Mouse (Mus musculus) brown adipose tissue, adult 24 weeks (tissue): ENCODE data around the gene St3gal5. TPM values are rescaled to one million over a fixed set of nuclear protein-coding genes. Genes with fewer than 3 reads are reported as not detected.
"Not testable (repeated sequence)": the region's sequence is repeated elsewhere in the genome, so short reads cannot be mapped to it uniquely, and the experiment has no call there.

Experiments
- H3K27ac ChIP-seq: fragments of 200-500 bp; replicated peaks from 2 replicates; pipeline ENCODE4 v1.5.1; 2012; ENCODE audit warnings: low read depth, mild to moderate bottlenecking, low read length
- H3K4me1 ChIP-seq: fragments of 200-500 bp; 2 replicates; pipeline ENCODE4 v1.6.1; 2012; ENCODE audit warnings: low read length, mixed read lengths; ENCODE audit not compliant: control insufficient read depth, insufficient read depth, insufficient read length
- H3K4me3 ChIP-seq: fragments of 200-500 bp; 2 replicates; pipeline ENCODE4 v1.5.1; 2012; ENCODE audit warnings: low read depth, mild to moderate bottlenecking, low read length, moderate library complexity; ENCODE audit not compliant: insufficient read depth
- polyA plus RNA-seq: library from polyadenylated mRNA; stranded (reverse); fragments of >200 nt; gene quantifications from 2 replicates; pipeline ENCODE4 v1.2.4, GENCODE M21; 2012; ENCODE audit not compliant: missing spikeins, insufficient read depth, insufficient read length

Gene St3gal5
- polyA plus RNA-seq, 1 experiment, result 69.6 TPM

DNA sequence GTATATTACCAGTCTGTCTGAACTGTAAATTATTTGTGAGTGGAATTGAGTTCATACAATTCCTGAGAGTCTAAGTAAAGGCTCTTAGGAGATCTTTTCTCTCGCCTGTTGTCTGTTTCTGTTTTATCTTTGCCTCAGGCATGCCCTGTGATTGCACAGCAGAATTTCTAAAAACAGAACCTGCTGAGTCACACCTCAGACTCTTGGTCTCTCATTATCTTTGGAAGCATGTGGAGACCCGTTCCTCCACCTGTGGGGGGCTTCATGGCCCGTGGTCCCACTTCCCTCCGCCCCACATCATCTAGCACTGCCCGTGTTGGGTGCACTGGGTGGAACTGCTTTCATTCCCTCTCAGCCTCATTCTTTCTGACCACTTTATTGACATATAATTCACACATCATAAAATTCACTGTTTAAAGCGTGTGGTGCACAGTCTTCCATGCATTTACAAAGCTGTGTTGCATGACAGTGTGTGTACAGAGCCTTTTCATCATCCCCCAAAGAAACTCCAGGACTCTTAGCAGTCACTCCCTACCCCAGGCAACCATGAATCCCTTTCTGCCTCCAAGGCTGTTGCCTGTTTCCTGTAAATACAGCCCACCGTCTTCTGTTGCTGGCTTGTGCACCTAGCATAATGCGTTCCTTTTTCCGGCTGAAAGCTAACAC is 37.6 kb downstream of the St3gal5 start:
- H3K4me1 ChIP-seq, result no peaks in the 10 kb centered on the region
- no peak overlapping the region for H3K27ac ChIP-seq
- H3K4me3 ChIP-seq, result no peak overlapping the region

DNA sequence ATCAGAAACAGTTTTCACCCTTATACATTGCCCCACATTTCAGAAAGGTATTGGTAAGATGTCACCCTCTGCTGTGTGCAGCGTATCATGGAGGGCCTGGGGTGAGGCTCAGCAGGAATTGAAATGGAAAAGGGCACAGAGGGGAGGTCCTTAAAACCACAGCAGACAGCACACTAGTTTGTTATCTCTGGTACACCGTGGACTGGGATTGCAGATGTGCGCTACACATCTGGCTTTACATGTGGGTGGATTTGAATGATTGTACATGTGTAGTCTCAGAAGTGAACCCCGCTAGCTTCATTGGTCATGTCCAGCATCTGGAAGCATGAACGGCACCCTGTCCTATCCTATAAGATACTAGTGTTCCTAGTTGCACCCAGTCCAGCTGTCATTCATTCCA is 38.6 kb downstream of the St3gal5 start:
- Histone ChIP-seq H3K4me3 (no peak overlapping the region), H3K4me1 (no peaks in the 10 kb centered on the region)

DNA sequence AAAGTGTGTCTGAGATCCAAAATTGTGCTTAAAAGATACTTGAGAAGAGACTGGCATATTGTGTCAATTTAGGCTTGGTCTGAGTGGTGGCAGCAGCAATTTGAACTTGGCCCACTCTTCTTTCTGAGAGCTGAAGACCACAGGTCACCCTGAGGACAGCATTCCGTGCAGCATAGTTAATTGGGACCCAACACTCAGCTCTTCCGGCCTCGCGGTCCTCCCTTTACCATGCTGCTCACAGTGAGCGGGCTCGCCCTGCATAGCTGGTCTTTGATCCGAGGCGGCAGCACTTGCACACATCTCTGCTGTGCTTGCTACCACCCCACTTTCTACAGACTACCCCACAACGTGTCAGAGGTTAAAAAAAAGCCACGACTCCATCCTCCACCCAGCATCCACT is 39.2 kb downstream of the St3gal5 start:
- H3K27ac ChIP-seq, result no peak overlapping the region
- no peaks in the 10 kb centered on the region for H3K4me1 ChIP-seq
- no peak overlapping the region for H3K4me3 ChIP-seq

More for the DNA sequence above, 38.6 kb downstream of the St3gal5 start:
- no peak overlapping the region for H3K27ac ChIP-seq

DNA sequence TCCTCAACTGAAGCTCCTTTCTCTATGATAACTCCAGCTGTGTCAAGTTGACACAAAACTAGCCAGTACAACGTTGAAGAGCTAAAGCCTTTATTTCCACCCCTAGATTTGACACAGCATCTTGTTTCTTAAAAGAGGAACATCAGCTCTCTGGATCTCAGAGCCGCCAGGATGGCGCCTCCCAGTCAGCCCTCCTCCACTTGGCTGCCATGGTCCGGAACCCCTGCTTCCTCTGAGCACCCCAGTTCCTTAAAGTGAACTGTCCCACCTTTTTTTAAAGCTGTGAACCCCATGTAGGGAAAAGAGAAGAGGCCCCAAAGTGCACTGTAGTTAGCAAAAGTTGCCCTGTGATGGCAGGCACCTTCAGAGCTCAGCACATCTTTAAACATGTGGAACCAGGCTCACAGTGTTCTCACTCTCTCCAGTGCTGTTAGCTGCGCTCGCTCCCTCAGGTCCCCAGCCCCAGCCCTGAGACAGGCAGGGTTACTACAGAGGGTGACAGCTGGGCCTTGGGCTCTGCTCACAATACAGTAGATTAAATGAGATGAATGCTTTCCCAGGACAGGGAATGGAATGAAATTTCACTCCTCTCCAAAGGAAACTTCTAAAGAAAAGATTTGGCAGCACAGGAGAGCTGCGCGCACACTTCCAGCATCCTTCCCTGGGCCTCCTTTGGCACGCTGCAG is 42.3 kb downstream of the St3gal5 start:
- H3K4me3 ChIP-seq, result no peak overlapping the region
- H3K27ac ChIP-seq, result no peak overlapping the region
- H3K4me1 ChIP-seq, result no peaks in the 10 kb centered on the region

DNA sequence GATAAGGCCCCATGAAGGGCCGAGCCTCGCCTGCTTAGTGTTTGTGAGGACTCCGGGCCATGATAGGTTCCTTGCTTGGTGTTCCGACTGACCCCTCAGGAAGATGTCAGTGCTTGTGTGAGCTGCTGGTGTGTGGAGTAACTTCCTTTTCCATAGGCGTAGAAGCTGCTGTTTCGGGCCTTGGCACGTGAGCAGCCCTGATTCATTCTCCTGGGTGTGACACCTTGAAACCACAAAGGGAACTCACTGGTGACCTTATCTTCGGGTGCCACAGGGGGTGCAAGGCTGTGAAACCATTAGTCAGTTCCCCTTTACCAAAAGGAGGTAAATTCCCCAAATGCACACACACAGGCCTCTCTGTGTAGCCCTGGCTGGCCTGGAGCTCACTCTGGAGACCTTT is 43.0 kb downstream of the St3gal5 start:
- Histone ChIP-seq H3K27ac (no peak overlapping the region), H3K4me1 (no peaks in the 10 kb centered on the region), H3K4me3 (no peak overlapping the region)

DNA sequence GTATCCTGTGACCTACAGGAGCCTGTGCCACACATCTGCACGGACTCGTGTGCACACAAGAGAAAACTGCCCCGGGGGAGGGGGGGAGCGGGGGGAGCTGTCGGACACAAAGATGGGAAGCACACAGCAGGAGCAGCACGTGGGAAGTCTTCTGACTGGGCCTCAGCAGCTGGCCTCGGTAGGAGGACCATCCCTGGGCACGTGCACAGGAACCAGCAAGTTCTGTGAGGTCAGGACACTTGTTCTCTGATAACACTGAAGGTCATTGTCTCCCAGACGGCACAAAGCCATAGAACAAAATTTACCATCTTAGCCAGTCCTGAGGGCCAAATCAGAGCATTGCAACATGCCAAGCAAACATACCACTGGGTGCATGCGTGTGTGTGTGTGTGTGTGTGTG is 43.8 kb downstream of the St3gal5 start:
- H3K4me1 ChIP-seq, result no peaks in the 10 kb centered on the region
- H3K27ac ChIP-seq, result no peak overlapping the region
- no peak overlapping the region for H3K4me3 ChIP-seq

DNA sequence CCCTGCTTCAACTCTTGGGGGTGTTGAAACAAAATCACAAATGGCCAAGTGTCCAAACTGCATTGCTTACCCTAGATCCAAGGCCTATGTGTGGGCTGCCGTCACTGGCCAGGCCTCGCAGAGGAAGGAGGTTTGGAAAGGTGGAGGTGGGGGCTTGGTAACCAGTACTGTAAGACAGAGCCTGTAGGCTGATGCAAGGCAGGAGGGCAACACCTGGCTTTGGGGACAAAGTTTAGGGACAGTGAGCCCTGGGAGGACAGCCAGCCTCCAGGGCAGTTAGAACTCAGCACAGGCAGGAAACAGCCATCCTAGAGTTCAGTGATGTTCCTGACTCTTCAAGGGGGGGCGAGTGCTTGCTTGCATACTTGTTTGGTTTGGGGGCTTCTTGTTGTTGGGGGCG is 45.2 kb downstream of the St3gal5 start:
- no peaks in the 10 kb centered on the region for H3K4me1 ChIP-seq
- no peak overlapping the region for H3K4me3 ChIP-seq
- H3K27ac ChIP-seq, result no peak overlapping the region

DNA sequence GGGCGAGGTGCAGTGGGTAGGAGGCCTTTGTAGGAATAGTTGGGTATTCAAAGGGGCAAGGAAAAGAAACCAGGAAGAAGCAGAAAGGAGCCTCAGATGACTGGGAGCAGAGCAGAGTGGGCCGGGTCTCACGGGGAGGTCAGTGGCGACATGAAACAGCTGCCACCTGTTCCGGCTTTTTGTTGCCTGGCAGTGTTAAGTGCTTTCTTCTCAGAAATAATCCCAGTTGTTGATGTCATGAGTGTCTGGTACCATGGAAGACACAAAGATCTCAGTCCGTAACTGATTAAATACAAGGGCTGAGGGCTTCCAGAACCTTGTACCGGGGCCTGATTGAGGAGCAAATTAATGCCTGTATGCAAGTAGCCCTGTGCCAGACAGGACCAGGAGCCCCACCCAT is 47.0 kb downstream of the St3gal5 start:
- no peak overlapping the region for H3K27ac ChIP-seq
- H3K4me3 ChIP-seq, result no peak overlapping the region
- no peaks in the 10 kb centered on the region for H3K4me1 ChIP-seq

DNA sequence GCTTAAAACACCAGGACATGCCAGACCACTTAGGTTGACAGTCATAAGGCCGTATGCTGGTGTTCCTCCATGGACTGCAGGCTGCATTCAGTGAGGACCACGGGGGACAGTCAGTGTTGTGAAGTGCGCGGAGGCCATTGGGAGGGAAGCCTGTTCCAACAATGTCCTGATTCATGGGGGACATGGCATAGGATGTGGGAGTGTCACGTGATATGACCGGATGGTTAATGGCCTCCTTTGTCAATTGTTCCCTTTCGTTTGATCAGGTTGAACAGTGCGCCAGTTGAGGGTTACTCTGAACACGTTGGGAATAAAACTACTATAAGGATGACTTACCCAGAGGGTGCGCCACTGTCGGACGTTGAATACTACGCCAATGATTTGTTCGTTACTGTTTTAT is 49.4 kb downstream of the St3gal5 start:
- Histone ChIP-seq H3K4me3 (no peak overlapping the region), H3K27ac (no peak overlapping the region), H3K4me1 (no peaks in the 10 kb centered on the region)

DNA sequence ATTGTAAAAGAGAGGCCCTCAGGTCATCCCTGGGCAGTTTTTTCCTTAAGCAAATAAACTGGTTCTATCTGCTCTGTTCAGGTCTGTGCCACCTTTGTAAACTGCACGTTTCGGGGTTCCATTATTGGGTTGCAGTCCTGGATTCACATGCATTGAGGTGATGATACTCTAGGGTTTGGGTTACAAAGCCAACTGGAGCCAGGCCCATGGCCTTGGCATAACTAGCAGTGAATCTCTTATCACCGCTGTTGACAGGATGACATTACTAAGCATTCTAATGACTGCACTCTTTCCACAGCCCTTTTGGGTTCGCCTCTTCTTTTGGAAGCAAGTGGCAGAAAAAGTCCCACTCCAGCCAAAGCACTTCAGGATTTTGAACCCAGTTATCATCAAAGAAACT is 51.3 kb downstream of the St3gal5 start:
- Histone ChIP-seq H3K4me1 (no peaks in the 10 kb centered on the region; the same call in 1 of the 2 replicates), H3K4me3 (no peak overlapping the region), H3K27ac (no peak overlapping the region)

DNA sequence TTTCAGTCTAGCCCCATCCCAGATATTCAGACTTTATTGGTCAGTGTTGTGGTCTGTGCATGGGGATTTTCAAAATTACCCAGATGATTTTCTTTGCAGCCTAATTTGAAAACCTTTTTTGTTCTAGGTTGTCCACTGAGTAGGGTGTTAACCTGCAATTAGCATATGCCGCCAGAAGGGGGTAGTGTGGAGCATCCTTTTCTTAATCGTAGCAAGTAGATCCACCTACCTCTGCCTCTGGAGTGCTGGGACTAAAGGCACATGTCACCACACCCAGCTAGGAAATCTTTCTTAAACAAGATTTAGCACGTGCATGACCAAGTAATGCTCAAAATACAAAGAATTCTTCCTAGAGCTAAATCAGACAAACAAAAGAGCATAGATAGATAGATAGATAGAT is 52.4 kb downstream of the St3gal5 start:
- no peak overlapping the region for H3K4me3 ChIP-seq
- no peak overlapping the region for H3K27ac ChIP-seq
- H3K4me1 ChIP-seq, result no peaks in the 10 kb centered on the region; the same call in 1 of the 2 replicates

DNA sequence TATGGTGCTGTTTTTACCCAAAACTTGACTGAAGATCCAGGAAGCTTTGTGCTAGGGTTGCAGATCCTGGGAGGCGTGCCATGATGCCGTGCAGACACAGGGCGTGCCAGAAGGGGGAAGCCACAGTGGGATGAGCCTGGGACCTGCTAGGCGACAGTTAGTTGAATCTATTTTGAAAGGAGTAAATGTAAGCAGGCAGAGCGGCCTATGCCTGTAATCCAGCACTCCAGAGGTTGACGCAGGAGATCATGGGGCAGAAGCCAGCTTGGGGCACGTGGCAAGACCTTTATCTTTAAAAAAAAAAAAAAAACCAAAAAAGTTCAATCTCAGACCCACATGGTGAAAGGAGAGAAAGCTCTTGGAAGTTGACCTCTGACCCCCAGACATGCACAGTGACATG is 55.3 kb downstream of the St3gal5 start:
- H3K4me1 ChIP-seq, result no peaks in the 10 kb centered on the region; the same call in 1 of the 2 replicates
- H3K27ac ChIP-seq, result no peak overlapping the region
- no peak overlapping the region for H3K4me3 ChIP-seq

DNA sequence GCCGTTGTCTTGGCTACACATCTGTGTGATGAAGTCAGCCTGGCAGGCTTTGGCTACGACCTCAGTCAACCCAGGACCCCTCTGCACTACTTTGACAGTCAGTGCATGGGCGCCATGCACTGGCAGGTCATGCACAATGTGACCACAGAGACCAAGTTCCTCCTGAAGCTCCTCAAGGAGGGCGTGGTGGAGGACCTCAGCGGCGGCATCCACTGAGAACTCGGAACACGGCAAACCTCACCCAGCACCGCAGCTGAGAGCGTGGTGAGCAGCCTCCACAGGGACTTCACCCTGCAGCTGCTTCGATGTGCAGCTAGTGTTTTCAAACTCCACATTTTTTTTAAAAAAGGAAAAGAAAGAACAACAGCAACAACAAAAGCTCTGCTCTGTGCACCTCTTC is 56.1 kb downstream of the St3gal5 start:
- Histone ChIP-seq H3K4me1 (no peaks in the 10 kb centered on the region; the same call in 1 of the 2 replicates), H3K27ac (no peak overlapping the region), H3K4me3 (no peak overlapping the region)

DNA sequence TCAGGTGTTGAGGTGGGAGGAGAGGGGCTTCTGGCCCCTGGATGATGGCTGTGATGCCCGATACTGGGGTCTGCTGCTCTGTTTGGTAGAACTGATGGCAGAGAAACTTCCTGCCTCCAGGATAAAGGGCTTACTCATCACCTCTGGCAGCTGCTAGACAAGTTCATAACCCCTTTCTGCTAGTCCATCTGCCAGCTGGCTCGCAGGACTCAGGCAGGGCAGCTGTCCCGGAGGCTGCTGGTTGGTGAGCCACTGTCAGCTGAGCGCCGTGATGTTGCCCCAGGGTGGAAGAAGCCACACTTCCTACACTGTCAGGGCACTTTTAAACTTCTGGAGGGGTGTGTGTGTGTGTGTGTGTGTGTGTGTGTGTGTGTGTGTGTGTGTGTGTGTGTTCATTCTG is 56.6 kb downstream of the St3gal5 start:
- H3K4me3 ChIP-seq, H3K27ac ChIP-seq, H3K4me1 ChIP-seq: not testable (repeated sequence)

DNA sequence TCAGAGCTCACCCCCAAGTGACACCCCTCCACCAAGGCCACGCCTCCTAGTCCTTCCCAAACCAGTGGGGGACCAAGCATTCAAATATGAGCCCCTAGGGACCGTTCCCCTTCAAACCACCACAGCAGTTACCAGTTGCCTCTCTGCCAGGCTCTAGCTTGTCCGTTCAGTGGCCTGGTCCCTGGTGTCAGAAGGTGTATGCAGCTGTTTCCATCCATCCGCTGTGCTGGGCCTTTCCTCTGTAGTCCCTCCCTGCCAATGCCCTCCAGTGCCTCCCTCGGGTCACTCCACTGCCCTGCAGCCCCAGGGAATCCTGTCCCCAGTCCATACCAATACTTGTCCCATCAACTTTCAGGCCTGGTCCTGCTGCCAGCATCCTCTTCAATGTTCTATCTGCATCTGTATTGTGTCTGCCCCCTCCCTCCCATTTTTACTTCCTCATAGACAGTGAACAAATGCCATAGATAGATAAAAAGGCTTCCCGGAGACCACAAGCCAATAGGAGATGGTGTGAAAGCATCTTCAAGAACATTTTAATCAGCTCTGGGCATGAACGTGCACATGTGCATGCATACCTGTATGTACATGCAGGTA is 57.6 kb downstream of the St3gal5 start:
- Histone ChIP-seq H3K4me3 (no peak overlapping the region), H3K27ac (0 out of 2 replicates have a peak overlapping the region, but pooled peaks have one; percentile 29), H3K4me1 (no peaks in the 10 kb centered on the region; the same call in 1 of the 2 replicates)

DNA sequence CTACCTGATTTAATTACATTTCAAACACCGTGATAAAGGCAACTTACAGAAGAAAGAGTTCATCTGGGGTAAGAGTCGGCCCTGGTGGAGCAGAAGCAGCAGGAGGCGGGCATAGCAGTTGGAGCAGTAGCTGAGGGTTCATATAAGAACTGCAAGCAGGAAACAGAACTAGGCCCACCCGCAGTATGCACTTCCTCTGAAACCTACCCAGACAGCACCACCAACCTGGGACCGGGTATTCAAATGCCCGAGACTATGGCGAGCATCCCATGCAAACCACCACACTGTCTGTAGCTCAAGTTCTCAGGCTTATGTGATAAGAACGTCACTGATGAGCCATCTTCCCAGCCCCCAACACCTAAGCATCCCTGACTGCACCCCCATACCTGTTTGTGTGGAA is 58.3 kb downstream of the St3gal5 start:
- Histone ChIP-seq H3K4me1 (no peaks in the 10 kb centered on the region; the same call in 1 of the 2 replicates), H3K4me3 (no peak overlapping the region), H3K27ac (no peak overlapping the region)
